Mouse (Mus musculus) kidney, adult 8-10 months (tissue): ENCODE data around the gene Ell2.
"Not testable (repeated sequence)": the region's sequence is repeated elsewhere in the genome, so short reads cannot be mapped to it uniquely, and the experiment has no call there.

Experiments
- DNase-seq, 2 experiments: peaks; one replicate each; pipeline ENCODE4 v3.0.0; 2022

Gene Ell2

GRCm38 (mm10) chr13:75706457-75706856, at the start of gene Ell2:
TSS of gene Ell2 (plus strand) at chr13:75706757.
- DNase-seq: no peak

DNA sequence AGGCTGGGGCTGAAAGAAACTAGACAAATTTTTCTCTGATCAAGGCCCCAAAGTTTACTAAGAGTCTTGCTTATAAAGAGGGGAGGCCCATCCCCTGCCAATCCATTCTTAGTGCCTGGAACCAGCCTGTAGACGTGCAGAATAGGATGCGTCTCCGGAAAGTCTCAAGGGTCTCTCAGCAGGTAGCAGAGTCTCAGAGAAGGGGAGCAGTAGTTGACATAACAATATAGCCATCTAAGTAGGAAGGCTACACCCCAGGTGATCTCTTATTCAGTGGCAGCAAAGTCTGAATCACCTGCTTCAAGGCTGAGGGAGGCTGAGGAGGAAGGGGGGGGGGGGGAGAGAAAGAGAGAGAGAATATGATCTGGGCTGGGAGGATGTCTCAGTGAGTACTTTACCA, 21.1 kb upstream of the Ell2 start:
- DNase-seq: no peak

DNA sequence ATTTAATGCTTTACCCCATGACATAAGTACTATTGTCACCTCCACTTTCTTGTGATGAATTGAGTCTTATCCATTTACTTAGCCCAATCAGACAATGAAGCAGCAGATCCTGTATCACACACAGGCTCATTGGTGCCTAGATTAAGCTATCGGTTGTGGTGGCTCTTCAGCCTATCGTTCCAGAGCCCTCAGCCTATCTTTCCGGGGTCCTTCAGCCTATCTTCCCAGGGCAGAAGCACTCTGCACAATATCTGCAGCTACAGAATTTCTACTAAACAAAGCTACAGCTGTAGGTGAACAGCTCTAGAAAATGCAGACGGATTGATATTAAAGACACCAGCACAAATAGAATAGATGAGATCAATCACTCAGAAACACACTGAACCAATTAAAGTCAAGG, 19.6 kb upstream of the Ell2 start:
- DNase-seq: no peak

DNA sequence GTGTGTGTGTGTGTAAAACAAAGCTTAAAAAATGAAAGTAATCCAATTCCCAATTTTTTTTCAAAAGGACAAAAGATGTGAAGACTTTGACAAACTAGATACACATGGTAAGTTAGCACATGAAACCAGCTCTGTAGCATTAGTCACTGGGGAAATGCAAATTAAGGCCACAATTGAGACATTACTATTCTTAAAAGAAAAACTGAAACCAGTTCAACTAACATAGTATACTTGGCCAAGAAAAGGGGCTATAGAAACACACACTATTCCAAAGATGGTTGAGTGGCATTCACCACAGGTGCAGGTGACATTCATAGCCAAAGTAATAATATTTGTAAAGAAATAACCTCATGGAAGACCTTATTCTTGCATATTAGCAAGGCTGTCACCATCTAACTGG, 14.9 kb upstream of the Ell2 start:
- DNase-seq: no peak

GRCm38 (mm10) chr13:75693081-75693480, 13.5 kb upstream of the Ell2 start:
- DNase-seq: no peak

- no peak for DNase-seq
Measured at GRCm38 (mm10) chr13:75702814-75703213, 3.7 kb upstream of the Ell2 start.

DNA sequence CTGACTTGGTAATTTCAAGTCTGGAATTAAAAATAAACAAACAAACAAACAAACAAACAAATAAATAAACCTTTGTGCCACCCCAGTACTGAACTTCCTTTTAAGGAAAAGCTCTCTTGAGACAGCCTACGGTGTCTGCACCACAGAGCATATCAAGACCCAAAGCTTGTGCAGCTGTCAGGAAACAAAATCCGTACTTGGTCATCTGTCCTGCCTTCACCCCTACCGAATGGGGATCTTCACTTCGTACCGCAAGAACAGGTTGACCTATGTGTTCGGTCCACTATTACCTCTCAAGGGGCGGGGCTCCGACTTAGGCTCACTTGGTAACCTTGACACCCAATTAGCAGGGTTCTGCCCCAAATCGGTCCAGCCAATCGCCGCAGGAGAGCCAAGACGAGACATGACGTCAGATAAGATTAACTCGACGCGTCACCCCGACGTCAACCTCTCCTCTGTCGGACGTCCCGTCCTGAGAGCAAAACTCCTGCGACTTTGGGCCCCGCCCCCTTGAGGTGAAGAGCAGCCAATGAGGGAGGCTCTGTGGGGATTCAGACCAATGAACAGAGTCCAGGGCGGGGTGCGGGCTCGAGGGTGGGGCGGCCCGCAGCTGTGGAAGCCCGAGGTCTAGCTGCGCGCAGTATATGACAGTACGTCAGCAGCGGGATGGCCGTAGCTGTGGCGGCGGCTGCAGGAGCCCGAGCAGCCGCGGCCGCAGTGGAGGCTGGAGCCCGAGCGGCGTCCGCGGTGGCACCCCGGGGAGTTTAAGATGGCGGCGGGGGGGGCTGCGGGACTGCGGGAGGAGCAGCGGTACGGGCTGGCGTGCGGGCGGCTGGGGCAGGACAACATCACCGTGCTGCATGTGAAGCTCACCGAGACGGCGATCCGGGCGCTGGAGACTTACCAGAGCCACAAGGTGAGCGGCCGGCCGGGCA, 592 bp downstream of the Ell2 start:
- peak; percentile 98 for DNase-seq

DNA sequence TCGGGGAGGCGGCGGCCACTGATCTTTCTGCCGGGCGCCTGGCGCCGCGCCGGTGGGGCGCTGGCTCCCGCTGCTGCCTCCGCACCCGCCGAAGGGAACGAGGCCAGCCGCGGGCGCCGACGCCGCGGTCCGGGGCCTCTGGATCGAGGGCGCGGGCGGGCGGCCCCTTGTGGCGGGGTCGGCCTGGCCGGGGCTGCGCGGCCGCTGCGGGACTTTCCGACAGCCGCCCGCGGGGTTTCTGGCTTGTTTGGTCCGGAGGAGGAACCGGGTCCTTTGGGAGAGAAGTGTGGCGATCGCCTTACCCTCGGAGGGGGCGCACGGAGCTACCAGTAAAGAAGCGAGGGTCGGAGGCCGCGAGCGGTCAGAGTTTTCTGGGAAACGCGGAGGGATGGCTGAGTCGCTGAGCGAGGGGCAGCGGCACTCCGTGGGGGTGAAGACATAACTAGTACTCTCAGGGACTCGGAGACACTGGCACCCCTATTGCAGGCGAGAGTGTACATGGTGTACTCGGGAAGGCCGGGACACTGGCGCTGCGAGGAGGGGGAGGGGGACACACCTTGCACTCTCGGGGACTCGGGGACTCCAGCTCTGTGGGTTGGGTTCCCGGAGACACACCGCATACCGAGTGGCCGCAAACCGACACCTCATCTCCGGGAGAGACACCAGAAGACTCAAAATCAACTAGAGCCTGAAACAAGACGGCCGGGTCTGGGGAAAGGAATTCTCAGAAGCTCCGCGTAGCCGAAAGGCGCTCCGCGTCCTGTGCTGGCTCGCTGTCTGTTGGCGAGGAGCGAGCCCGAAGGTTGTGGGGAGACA, 1.5 kb downstream of the Ell2 start:
- DNase-seq: peak; percentile 44 to 65

DNA sequence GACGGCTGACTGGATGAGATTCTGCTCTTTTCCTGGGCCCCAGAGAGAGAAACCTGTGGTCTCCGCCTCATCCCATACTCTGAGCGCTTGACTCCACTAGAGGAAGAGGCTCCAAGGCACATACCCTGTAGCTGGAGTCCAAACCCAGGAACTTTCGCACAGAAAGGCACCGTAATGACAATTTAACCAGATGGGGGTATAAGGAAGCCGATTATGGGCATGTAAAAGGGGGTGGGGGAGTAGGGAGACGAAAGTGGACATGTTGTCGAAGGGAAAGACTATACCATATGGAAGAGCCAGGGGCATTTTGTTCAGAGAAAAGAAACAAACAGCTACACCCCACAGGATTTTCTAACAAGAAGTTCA, 2.1 kb downstream of the Ell2 start:
- DNase-seq: no peak

- no peak for DNase-seq
Measured at GRCm38 (mm10) chr13:75709026-75709778, 2.6 kb downstream of the Ell2 start.

- no peak for DNase-seq
Measured at GRCm38 (mm10) chr13:75710152-75710551, 3.6 kb downstream of the Ell2 start.

DNA sequence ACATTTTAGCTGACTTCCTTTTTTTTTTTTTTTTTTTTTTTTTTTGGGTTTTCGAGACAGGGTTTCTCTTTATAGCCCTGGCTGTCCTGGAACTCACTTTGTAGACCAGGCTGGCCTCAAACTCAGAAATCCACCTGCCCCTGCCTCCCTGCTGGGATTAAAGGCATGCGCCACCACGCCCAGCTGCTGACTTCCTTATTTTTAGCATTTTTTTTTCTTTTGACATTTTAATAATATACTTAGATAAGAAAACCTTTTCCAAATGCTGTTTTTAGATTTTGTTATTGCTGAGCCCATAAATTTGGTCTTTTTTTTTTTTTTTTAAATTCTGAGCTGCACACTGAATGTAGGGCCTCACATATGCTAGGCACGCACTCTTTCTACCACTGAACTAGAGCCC, 5.0 kb downstream of the Ell2 start:
- DNase-seq: not testable (repeated sequence)

GRCm38 (mm10) chr13:75712544-75712943, 6.0 kb downstream of the Ell2 start:
- DNase-seq: not testable (repeated sequence)

GRCm38 (mm10) chr13:75714407-75714806, 7.8 kb downstream of the Ell2 start:
- peak in 1 of 2 experiments; percentile 21 for DNase-seq

DNA sequence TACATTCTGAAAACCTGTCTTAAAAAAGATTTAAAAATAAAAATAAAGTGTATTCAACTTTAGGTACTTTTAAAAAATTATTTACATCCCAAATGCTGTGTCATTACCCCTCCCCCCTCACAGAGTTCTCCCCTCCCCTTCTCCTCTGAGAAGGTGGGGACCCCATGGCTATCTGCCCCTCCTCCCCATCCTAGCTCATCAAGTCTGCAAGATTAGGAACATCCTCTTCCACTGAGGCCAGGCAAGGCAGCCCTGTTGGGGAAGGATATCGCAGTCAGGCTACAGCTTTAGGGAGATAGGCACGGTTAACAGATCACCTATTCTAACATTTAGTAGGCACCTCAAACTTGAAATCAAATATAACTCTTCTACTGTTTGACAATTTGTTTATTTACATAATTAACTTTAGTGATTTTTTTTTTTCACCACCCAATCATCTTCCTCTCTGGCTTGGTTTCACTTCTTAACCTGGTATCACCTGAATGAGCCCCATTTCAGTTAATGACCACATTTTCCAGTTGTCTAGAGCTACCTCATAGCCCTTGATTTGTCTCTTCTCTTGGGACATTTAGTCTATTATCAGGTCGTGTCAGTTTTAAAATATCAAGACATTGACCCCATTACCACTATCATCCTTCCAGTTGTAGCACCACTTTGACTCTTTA, 11.2 kb downstream of the Ell2 start:
- no peak for DNase-seq

GRCm38 (mm10) chr13:75718376-75718775, 11.8 kb downstream of the Ell2 start:
- DNase-seq: no peak

DNA sequence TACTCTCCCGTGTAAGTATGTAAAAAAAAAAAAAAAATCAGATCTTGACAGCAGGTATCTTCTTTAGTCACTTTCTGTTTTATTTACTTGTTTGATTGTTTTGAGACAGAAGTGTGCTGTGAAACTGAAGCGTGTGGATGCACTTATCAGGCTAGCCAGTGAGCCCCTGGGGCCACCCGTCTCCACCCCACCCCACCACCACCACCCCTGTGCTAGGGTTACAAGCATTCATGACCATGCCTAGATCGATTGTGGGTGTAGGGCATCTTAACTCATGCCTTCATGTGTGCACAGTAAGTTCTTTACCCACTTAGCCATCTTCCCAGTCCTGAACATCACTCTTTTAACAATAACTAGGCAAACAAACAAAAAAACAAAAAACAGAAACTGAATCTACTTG, 13.1 kb downstream of the Ell2 start:
- no peak for DNase-seq

DNA sequence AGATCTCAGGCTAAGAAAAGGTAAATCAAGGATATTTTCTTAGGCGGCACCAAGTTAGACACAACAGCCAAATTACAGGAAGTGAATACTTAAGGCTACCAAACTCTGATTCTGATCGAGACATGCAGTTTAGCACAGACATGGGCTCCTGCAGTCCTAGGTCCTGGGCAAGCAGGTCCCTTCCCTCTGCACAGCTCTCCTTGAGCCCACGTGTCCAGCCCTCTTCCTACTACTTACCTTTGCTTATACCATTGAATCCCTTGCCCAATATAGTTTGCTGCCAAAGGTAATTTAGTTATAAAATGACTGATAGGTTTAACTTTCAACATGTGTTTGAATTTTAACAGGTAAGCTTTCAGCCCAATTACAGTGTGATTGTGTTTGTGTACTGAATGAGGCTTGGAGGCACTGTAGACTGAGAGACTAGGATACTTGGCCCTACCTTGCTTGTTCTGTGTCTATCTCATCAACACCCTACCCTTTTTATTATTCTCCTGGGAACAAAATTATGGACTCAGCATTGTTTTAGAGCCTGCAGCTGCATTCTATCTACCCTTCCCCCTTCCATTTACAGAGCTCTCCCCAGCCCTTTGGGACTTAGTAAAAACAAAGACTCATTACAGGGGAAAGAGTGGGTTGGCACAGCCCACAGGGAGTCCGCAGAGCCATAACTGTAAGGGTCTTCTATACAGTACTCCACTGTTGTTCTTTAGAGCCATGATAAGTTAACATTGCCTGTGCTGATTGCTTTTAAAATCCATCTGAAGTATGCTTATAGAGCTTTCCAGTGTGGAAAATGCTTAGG, 20.2 kb downstream of the Ell2 start:
- peak in 1 of 2 experiments; percentile 47 for DNase-seq

DNA sequence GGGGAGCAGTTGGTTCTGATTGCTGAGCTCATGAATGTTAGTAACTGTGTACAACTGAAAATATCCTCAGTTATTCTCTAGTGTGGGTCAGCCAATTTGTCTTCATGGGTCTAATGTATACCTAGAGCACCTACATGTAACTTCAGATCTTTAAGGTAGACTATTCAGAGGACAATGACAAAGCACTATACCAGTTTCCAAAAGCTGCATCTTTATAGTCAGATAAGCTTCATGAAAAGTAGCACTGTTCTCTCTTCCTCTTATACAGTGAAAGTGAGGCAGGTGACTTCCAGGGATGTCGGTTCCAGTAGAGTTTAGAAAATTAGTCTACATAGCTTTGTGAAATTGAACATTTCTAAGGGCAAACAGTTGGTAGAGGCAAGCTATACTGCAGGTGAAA, 21.4 kb downstream of the Ell2 start:
- no peak for DNase-seq

DNA sequence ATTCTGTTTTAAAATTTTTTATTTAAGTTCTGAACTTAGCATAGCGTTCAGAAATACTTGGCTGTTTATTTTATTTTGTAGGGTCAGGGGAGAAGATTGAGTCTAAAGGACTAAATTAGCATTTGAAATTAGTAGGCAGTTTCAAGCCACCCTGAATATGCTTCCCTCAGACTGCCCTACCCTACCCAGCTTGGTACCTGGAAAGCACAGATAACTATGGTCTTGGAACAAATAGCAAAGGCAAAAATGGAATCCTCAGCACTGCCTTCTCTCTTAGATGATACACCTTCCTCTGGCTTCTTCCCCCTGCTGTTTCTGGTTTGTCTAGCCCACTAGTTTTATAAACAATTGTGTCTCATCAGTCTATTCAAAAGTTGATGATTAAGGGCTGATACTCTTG, 23.3 kb downstream of the Ell2 start:
- no peak for DNase-seq

- no peak for DNase-seq
Measured at GRCm38 (mm10) chr13:75730717-75731116, 24.2 kb downstream of the Ell2 start.
